Mouse (Mus musculus) small intestine, adult 2 months (tissue): ENCODE measurements around the gene Rpl29. TPM values are rescaled to one million over a fixed set of nuclear protein-coding genes. Genes with fewer than 3 reads are reported as not detected.

Source experiments
- H3K27ac ChIP-seq: fragments of 200-500 bp; 2 replicates; pipeline ENCODE4 v1.5.1; 2012; ENCODE audit warnings: low read depth, low read length, control low read depth, inconsistent platforms; ENCODE audit not compliant: insufficient read depth
- H3K27me3 ChIP-seq: fragments of 200-500 bp; 2 replicates; pipeline ENCODE4 v1.6.1; 2012; ENCODE audit warnings: mild to moderate bottlenecking, moderate library complexity, low read length, inconsistent platforms; ENCODE audit not compliant: control insufficient read depth, insufficient read depth
- H3K36me3 ChIP-seq: fragments of 200-500 bp; 2 replicates; pipeline ENCODE4 v1.6.1; 2012; ENCODE audit warnings: mild to moderate bottlenecking, low read length, control low read depth, inconsistent platforms; ENCODE audit not compliant: control insufficient read depth, insufficient read depth
- H3K4me1 ChIP-seq: fragments of 200-500 bp; 2 replicates; pipeline ENCODE4 v1.6.1; 2012; ENCODE audit warnings: low read length, inconsistent platforms, mixed read lengths; ENCODE audit not compliant: control insufficient read depth, insufficient read depth, insufficient read length
- H3K4me3 ChIP-seq: fragments of 200-500 bp; 2 replicates; pipeline ENCODE4 v1.5.1; 2012; ENCODE audit warnings: low read depth, mild to moderate bottlenecking, control low read depth, inconsistent platforms, low read length, moderate library complexity
- CTCF ChIP-seq: fragments of 200-500 bp; IDR thresholded peaks from 2 replicates; pipeline ENCODE4 v1.5.1; 2012; ENCODE audit warnings: low read depth, mild to moderate bottlenecking, control low read depth, inconsistent platforms, low read length, moderate library complexity, mixed read lengths; ENCODE audit not compliant: insufficient replicate concordance, insufficient read length; ENCODE audit errors: extremely low read depth
- POLR2A ChIP-seq: fragments of 200-500 bp; IDR thresholded peaks from 2 replicates; pipeline ENCODE4 v1.6.1; 2012; ENCODE audit warnings: low read depth, mild to moderate bottlenecking, control low read depth, inconsistent platforms, low read length, moderate library complexity
- WGBS: fragments of 180-500 bp; shearing (Covaris S2); methylation state at CpG from one replicate; pipeline ENCODE4 v1.1.7; 2018; 5-methylcytosine and 5-hydroxymethylcytosine counted together
- polyA plus RNA-seq: library from polyadenylated mRNA; depleted of rRNA; stranded (reverse); fragments of >200 nt; gene quantifications from 2 replicates; pipeline ENCODE4 v1.2.3, GENCODE M21; 2012

Gene Rpl29
- polyA plus RNA-seq, 1 experiment = 390 TPM

- no peaks in the 10 kb centered on the region for H3K36me3 ChIP-seq
- H3K27me3 ChIP-seq = no peaks in the 10 kb centered on the region
- no peak overlapping the region for H3K27ac ChIP-seq
- H3K4me3 ChIP-seq = no peak overlapping the region
- 79% methylated on average over 17 of the region's 17 CpGs for WGBS
- TF ChIP-seq CTCF = no peak
- TF ChIP-seq POLR2A = no peak
- H3K4me1 ChIP-seq = peaks cover 8% of the 10 kb centered on the region
Observed at GRCm38 (mm10) chr9:106454888-106455681, 25.8 kb downstream of the Rpl29 start.

DNA sequence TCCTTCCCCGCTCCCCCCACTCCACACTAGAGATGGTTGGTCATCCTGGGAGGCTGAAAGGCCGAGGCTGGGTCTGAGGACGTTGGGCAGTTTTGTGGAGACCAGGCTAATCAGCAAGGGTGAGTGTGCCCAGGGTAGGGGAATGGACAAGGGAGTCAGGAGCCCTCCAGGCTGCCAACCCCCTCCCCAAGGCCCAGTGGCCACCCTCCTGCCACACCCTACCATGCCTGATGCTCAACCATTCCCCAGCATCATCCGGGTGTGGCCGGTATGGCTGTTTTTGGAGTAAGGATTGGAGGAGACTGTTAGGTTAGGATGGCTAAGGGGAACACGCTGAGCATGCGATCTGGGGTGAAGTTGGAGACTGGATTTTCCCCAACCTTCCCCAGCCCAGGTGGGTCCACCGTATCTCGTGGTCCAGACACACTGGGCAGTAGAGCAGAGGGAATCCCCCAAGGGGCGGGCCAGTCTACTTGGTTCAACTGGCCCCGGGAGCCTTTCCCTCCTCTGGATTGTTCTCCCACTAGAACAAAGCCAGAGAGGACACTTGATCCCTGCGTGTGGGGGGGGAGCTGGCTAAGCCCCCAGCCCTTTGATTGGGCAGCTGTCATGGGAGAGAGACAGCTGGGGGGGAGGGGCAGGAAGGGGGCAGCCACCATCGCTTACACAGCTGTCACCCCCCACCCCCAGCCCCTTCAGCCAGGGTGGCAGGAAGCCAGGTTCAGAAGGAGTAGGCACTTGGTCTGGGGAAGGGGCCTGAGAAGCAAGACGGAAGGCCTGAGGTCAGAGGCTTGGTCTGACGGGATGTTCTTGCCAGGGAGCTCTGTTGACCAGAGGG lies 27.3 kb downstream of the Rpl29 start:
- TF ChIP-seq POLR2A (no peak), CTCF (no peak)
- Histone ChIP-seq H3K36me3 (no peaks in the 10 kb centered on the region), H3K27me3 (no peaks in the 10 kb centered on the region), H3K4me3 (no peak overlapping the region), H3K4me1 (peaks cover 8% of the 10 kb centered on the region), H3K27ac (no peak overlapping the region)
- 78% methylated on average over 15 of the region's 15 CpGs for WGBS

- H3K4me3 ChIP-seq = no peak overlapping the region
- WGBS = 77% methylated on average over 9 of the region's 9 CpGs
- H3K4me1 ChIP-seq = peaks cover 8% of the 10 kb centered on the region
- H3K27me3 ChIP-seq = no peaks in the 10 kb centered on the region
- H3K27ac ChIP-seq = no peak overlapping the region
- TF ChIP-seq CTCF (no peak), POLR2A (no peak)
- no peaks in the 10 kb centered on the region for H3K36me3 ChIP-seq
Observed at GRCm38 (mm10) chr9:106457163-106457559, 27.9 kb downstream of the Rpl29 start.

- TF ChIP-seq POLR2A = no peak
- TF ChIP-seq CTCF = no peak
- Histone ChIP-seq H3K27me3 (no peaks in the 10 kb centered on the region), H3K4me3 (no peak overlapping the region), H3K27ac (no peak overlapping the region), H3K36me3 (no peaks in the 10 kb centered on the region), H3K4me1 (peaks cover 8% of the 10 kb centered on the region)
- 88% methylated on average over 5 of the region's 5 CpGs for WGBS
Observed at GRCm38 (mm10) chr9:106457920-106458319, 28.7 kb downstream of the Rpl29 start.

- Histone ChIP-seq H3K27me3 (peaks cover 10% of the 10 kb centered on the region), H3K27ac (no peak overlapping the region), H3K4me3 (no peak overlapping the region), H3K4me1 (no peaks in the 10 kb centered on the region; the same call in 1 of the 2 replicates), H3K36me3 (no peaks in the 10 kb centered on the region)
- WGBS = 64% methylated on average over 15 of the region's 15 CpGs
- TF ChIP-seq POLR2A = no peak
- no peak for TF ChIP-seq CTCF
Observed at GRCm38 (mm10) chr9:106459946-106460345, 30.7 kb downstream of the Rpl29 start.

- no peak for TF ChIP-seq POLR2A
- WGBS = 81% methylated on average over 18 of the region's 18 CpGs
- H3K36me3 ChIP-seq = no peaks in the 10 kb centered on the region
Observed at GRCm38 (mm10) chr9:106460401-106461025, 31.3 kb downstream of the Rpl29 start.

GRCm38 (mm10) chr9:106461026-106461415 lies 31.8 kb downstream of the Rpl29 start:
- no peak overlapping the region for H3K4me3 ChIP-seq
- no peaks in the 10 kb centered on the region; the same call in 1 of the 2 replicates for H3K4me1 ChIP-seq
- no peak overlapping the region for H3K27ac ChIP-seq
- peaks cover 12% of the 10 kb centered on the region for H3K27me3 ChIP-seq
- TF ChIP-seq POLR2A = no peak
- TF ChIP-seq CTCF = no peak
- WGBS = 91% methylated on average over 9 of the region's 9 CpGs
- no peaks in the 10 kb centered on the region for H3K36me3 ChIP-seq

More at GRCm38 (mm10) chr9:106460401-106461025, 31.3 kb downstream of the Rpl29 start:
- H3K27me3 ChIP-seq = peaks cover 12% of the 10 kb centered on the region
- no peak overlapping the region for H3K27ac ChIP-seq
- H3K4me1 ChIP-seq = no peaks in the 10 kb centered on the region; the same call in 1 of the 2 replicates
- H3K4me3 ChIP-seq = no peak overlapping the region
